Mouse (Mus musculus) G1E (cell line): ENCODE data around the gene Atp6v0a2.

Experiments used
- CTCF ChIP-seq: IDR thresholded peaks from 2 replicates; pipeline ENCODE4 v1.5.1; 2012; ENCODE audit warnings: low read depth, low read length, inconsistent platforms, mixed read lengths
- GATA1 ChIP-seq: IDR thresholded peaks from 2 replicates; pipeline ENCODE4 v1.6.1; 2012; ENCODE audit warnings: borderline replicate concordance, low read length, inconsistent platforms, mixed read lengths
- POLR2AphosphoS5 ChIP-seq: IDR thresholded peaks from 2 replicates; pipeline ENCODE4 v1.6.1; 2012; ENCODE audit warnings: low read depth, low read length, inconsistent platforms; ENCODE audit not compliant: insufficient replicate concordance
- TAL1 ChIP-seq: conservative IDR thresholded peaks from 2 replicates; pipeline ENCODE4 v1.6.1; 2012; ENCODE audit warnings: low read depth, low read length, inconsistent platforms, mixed read lengths

DNA sequence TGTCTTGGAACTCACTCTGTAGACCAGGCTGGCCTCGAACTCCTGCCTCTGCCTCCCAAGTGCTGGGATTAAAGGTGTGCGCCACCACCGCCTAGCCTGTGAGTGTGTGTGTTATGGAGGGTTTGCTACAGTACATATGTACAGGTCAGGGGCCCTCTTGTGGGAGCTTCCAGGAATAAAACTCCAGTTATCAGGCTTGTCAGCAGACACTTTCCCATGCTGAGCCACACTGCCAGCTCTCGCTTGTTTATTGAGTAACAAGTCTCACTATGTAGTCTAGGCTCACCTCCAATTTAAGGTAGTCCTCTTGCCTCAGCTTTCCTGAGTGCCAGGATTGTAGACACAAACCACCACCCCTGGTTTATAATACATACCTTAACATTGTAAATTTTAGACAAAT, 24.1 kb upstream of the Atp6v0a2 start:
- TF ChIP-seq CTCF (no peak), POLR2AphosphoS5 (no peak), GATA1 (no peak), TAL1 (no peak)
